Mouse (Mus musculus): Measurements from ENCODE around the gene Paqr9.

Paqr9 gene

DNA sequence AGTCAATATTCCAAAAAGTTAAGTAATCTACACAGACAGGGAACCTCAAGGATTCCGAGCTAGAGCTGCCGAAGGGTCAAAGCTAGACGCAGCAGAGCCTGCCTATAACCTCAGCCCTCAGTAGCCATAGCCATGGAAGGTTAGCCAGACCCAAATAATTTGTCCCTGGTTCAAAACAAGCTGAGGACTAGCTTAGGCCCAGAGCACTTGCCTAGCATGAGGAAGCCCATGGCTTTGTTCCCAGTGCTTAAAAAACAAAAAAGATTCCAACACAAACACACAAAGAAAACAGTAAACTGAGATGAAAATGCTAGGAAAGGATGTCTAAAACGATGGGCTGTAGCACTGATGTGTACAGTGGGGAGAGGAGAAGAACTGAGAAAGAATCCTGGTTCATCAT is 14.7 kb downstream of the Paqr9 start:
- DNase-seq (ENCODE audit: extremely low read depth, insufficient read length, low spot score) = no peak

DNA sequence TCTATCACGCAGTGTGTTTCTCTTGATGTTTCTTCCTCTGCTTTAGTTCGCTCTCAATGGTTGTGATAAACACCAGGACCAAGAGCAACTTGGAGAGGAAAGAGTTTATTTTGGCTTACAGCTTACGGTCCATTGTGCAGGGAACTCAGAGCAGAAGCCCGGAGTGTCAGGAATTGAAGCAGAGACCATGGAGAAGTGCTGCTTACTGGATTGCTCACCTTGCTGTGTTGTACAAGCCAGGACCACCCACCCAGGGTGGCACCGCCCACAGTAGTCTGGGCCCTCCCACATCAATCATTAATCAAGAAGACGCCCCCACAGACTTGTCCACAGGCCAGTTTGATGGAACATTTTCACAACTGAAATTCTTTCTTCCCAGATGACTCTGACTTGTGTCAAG is 18.0 kb downstream of the Paqr9 start:
- no peak for DNase-seq (ENCODE audit: extremely low read depth, insufficient read length, low spot score)

DNA sequence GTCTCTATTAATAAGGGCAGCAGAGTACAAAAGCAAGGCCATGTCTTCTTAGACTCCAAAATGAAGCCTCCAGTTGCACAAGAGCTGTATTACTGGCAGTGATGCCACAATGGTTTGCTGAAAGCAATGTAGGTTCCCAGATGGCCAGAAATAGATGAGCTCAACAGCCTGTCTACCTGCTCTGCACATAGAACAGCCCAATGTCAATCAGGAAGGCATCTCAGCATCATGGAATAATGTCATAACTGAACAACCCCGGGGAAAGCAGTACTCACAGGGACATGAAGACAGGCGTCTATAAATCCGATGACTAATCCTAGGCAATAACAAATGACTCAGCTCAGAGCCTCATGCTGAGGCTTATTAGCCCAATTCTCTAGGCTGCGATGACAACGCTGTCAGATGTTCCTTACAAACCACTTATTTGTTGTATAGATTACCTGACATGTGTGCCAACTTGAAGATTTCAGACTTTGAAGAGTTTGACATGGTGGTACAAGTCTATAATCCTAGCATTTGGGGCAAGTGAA is 19.0 kb downstream of the Paqr9 start:
- peak; percentile 33 for DNase-seq (ENCODE audit: extremely low read depth, insufficient read length, low spot score)

DNA sequence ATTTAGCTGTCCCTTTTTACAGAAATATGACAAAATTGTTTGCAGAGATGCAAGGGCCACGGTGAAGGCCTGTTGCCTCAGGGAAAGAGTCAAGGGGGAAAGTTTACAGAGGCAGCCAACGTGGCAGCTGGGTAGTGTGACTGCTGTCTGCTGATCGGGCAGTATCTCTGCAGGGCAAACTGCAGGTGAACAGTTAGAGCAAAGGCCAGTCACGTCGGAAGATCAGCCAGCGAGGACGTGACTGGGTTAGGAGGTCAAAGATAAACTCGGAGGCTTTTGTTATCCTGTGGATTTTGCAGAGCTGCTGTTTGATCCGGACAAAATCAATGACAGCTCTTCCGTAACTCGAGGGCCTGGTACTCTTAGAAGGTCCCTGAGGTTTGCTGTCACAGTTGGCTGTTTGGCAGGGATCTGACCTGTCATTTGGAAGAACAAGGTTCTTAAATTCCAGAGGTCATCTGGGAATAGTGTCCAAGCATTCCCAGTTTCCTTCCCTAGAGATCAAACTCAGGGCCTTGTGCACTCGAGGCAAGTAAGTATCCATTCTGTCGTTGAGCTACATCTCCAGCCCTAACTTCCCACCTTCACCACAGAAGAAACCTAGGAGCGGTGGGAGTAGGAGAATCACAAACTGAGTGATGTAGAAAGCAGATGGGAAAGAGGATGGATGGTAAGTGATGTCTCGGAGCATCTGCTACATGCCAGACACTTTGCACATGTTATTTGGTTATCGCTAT is 21.7 kb downstream of the Paqr9 start:
- no peak for DNase-seq (ENCODE audit: extremely low read depth, insufficient read length, low spot score)

DNA sequence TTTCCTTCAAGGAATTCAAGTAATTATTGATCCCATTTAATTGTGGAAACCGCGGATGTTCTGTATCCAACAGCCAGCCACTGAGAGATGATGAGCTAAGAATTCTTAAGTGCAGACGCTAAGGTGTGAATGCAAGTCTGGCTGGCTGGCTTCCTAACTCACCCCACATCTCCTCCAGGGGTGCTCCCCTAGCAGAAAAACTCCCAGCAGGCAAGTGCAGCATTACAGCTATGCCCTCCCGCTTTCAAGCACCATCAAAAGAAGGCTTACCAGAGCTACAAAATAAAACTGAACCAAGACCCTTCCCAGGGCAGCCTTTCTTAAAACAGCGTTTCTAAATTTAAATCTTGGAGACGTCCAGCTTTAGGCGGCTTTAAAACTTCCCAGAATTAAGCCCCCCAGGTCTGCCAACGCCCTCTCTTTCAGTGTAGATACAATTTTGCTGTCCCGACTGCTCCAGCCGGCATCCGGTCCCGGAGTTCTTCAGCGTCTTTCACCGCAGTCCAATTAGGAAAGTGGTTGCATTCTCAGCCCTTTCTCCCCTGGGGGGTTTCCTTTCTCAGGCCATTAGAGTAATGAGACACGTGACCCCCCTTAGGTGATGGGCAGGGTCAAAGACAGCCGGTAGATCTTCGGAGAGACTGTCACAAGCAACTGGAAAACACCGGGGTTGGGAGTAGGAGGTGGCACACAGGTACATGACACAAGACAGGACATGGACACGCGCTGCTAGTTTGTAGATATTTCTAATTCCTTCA is 22.5 kb downstream of the Paqr9 start:
- no peak for DNase-seq (ENCODE audit: extremely low read depth, insufficient read length, low spot score)

DNA sequence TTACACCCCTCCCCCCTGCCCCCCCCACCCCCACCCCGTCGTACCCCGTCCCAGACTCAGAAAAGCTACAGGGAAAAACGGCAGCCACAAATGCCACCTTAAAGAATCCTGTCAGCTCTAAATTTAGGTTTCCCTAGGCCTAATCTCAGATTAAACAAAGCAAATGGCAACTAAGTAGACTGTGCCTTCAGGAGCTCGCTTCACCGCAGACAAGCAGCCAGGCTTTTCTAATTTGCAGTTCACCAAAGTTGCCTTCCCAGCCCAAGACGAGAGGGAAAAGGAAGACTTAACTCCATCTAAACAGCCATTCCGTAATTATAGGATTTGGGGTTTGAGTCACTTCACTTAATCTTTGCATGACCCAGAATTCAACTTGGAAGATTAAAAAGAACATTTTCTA is 23.1 kb downstream of the Paqr9 start:
- no peak for DNase-seq (ENCODE audit: extremely low read depth, insufficient read length, low spot score)

DNA sequence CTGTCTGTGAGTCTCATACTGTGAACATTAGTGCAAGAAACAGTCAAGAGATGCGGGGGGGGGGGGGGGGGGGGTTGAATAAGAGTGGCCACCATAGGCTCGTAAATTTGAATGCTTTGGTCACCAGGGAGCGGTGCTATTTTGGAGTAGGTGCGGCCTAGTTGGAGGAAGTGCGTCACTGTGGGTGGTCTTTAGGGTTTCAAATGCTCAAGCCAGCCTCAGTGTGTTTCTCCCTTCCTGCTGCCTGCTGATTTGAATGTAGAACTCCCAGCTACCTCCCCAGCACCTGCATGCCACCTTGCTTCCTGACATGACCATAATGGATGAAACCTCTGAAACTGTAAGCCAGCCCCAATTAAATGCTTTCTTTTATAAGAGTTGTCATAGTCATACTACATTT is 26.6 kb downstream of the Paqr9 start:
- DNase-seq (ENCODE audit: extremely low read depth, insufficient read length, low spot score) = no peak

DNA sequence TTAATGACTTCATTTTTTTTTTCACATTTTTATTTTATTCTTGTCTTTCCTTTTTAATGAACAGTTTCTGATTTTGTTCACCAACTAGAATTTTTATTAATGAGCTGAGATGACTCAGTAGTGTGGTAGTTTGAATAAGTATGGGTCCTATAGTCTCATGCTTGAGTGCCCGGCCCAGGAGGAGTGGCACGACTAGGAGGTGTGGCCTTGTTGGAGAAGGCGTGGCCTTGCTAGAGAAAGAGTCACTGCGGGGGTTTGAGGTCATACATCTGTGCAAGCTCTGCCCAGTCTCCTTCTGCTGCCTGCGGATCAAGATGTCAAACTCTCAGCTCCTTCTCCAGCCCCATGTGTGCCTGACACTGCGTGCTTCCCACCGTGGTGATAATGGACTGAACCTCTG is 28.6 kb downstream of the Paqr9 start:
- no peak for DNase-seq (ENCODE audit: extremely low read depth, insufficient read length, low spot score)

DNA sequence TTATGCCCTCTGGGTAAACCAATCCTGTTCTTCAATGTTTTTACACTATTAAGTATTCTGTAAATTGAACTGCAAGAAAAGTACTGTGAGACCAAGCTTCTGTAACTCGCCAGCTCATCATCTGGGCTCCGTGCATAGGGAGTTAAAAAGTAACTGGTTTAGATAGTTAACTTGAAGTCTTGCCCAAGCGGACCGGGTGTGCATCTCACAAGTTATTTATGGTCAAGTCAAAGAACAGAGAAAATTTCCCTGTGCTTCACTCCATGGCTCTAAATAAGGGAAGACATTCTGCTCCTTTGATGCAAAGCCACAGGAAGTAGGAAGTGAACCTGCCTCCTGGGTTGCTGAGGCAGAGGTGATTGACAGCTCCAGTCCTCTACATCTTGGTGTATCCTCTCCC is 34.8 kb downstream of the Paqr9 start:
- DNase-seq (ENCODE audit: extremely low read depth, insufficient read length, low spot score) = no peak

DNA sequence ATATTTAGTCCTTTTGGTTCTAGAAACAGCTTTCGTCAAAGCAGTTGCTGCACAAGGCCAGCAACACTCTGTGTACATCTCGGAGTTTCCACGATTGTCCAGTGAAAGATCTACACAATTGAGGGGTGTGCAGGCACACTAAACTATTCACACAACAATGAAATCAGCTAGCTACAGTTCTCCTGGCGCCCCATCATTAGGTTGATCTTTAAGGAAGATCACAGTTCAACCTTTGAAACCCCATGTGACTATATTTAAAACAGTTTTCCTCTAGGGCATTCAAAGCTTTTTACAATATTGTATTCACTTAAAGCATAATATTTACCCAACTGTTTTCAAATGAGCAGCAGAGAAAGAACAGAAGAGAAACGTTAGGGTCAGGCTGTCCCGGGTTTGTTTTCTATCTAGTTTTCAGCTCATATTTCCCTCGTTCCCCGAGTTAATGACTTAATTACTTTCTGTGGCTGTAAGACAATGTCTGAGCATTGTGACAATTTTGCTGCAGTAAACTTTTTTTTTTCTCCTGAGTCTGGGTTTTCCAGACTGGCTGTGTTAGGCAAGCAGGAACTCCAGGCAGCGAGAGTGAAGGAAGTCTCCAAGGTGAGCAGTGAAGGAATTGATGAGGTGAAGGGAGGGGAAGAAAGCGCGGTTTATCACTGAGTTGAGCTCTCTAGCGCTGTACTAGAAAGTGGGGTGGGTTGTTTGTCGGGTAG is 38.2 kb downstream of the Paqr9 start:
- DNase-seq (ENCODE audit: extremely low read depth, insufficient read length, low spot score) = no peak

DNA sequence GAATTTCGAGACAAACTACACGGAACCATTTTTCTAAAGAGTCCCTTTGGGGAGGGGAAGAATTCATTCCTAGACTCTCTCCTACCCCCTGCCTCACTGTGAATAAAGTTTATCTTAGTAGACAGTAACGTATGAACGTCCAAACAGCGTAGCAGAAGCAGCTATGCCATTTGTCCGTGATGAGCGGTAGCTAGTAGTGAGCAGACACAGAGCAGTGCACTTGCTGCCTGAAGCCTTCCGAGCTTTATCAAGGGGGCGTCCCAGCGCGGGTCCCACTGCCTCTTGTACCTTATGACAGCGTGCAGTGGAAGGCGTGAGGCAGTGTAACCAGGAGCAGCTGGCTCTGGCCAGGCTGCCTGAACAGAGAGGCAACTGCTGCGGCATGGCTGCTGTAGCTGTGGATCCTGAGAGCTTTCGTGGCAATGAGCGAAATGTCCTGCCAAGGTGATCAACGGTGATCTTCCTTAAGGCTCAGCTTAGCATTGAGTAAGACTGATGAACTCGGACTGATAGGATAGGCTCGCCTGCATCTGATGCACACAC is 38.8 kb downstream of the Paqr9 start:
- DNase-seq (ENCODE audit: extremely low read depth, insufficient read length, low spot score) = no peak

DNA sequence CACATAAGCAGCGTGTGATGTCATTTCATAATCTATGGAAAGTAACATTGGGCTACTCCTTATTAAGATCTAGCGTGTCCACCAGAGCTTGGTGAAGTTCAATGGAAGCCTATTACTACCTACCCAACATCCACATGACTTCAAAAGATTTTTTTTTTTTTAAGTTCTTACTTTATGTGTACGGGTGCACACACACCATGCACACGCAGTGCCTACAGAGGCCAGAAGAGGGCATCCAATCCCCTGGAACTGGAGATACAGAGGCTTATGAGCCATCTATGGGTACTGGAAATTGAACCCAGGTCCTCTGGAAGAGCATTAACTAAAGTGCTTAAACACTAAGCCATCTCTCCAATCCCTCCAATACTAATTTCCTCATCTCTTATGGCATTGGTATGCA is 39.9 kb downstream of the Paqr9 start:
- no peak for DNase-seq (ENCODE audit: extremely low read depth, insufficient read length, low spot score)

DNA sequence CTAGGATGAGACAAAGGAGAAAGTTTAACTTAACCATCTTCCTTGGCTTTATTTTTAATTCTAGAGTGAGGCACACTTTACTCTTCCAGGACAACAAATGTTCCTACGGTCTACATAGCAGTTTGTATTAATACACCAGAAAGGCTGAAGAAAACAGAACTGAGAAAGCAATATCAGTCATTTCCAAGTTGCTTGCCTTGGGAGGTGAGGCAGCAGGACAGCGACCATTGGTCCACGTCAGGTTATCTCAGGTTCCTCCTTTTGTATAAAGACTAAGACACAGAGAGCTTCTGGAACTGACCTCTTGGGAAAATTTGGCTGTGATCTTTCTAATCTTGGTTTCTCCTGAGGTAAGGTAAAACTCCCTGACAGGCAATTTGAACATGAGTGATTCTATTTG is 43.4 kb downstream of the Paqr9 start:
- no peak for DNase-seq (ENCODE audit: extremely low read depth, insufficient read length, low spot score)

DNA sequence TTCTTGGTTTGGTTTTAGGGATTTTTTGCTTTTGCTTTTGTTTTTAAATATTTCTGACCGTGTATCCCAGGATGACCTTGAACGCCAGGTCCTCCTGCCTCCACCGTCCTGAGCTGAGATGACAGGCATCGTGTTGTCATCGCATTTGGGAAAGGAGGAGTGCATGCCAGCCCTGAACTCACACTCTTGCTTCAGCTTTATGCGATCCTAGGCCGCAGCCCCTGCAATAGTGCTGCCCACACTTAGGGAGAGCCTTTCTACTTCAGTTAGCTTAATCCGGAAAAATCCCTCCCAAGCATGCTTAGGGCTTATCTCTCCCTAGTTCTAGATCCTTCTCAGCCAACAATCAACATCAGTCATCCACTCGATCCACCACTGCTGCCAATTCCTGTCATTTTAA is 43.9 kb downstream of the Paqr9 start:
- no peak for DNase-seq (ENCODE audit: extremely low read depth, insufficient read length, low spot score)

DNA sequence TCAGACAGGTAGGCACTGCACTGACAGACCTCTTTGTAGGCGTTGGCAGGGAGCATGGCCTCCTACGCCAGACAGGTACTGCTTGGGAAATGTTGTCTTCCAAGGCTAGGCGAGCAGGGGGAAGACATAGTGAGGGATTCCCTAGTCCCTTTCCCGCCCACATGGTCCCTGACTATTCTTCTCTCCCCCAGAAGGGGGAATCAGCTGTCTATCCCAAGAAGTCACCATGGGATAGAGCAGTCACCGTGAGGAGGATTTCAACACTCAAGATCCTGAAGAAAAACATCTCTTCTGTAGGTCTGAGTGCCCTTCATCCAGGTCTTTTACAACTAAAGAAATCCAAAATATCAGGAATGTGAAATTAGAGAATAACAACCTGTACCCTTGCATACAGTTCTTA is 47.7 kb downstream of the Paqr9 start:
- DNase-seq (ENCODE audit: extremely low read depth, insufficient read length, low spot score) = no peak

DNA sequence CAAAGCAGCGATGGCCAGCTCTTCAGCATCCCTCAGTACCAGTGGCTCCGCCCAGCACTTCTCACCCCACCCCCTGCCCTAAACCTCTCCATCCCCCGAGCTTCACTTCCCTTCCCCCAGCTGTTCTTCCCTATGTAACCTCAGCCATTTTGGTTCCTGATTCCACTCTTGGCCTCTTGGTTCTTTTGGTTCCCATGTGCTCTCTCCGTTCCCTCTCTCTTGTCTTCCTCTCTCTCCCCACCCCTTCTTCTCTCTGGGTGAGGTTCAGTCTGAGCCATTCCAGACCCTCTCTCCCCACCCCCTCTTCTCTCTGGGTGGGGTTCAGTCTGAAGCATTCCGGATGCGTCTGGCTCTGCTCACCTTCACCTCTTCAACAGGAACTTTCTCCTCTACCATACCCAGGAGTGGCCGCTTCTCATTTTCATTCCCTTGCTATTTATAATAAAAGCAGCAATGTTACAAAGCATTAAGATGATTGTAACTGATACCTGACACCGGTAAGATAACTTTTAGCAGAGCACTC is 52.9 kb downstream of the Paqr9 start:
- DNase-seq (ENCODE audit: extremely low read depth, insufficient read length, low spot score) = no peak

DNA sequence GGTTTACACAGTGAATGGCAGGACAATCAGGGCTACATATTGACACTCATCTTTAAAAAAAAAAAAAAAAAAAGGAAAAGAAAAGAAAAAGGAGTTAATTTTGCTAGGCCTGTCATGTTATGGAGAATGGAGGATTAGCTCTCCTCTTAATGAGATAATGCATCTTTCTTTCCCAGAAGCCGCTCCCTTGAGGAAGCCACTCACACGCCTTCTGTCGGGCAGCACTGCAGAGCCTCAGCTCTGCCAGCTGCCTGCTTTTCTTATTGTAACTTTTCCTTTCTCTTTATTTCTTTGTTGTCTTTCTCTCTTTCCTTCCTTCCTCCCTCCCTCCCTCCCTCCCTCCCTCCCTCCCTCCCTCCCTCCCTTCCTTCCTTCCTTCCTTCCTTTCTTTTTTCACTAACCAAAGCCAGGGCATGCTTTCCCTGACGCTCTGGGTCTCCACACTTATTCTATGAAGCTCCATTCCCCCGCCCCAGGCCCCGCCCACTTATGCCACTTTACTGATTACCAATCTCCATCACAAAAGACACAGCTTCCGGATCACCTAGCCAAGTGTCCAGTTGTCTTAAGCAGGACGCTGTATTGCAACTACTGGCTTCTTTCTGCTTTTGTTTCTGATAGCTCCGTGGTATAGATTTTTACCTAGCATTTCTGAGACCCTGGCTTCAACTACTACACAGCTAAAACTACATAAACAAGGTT is 54.1 kb downstream of the Paqr9 start:
- DNase-seq (ENCODE audit: extremely low read depth, insufficient read length, low spot score) = no peak

DNA sequence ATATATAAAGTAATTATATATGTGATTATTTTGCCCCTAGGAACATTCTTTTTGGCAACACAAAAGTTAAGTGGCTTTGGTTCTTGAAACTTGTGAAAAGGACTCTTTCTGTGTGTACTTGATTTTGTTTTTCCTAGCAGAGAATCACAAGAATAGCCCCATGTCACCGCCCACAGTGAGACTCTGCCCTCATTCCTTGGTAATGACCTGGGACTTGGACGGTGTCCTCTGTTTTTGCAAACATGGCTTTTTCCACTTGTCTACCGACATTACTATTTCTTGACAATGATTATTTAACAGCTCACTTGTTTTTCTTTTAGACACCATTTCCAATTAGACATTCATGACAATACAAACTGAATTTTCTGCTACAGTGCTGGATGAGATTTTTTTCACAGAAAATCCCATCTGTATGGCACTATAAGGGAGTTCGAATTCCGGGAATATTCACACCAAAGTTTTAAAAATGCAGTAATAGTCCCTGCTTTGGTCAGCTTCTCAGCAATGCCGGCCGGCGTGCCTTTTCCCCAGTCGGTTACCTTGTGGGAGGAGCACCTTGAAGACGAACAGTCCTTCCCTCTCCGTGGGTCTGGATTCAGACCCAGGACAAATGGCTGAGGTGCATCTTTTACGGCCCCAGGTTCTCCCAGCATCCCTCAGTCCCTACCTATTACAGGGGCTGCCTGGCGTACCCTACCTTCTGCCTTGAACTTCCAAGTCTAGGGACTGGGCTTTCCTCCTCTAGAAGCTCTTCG is 55.6 kb downstream of the Paqr9 start:
- no peak for DNase-seq (ENCODE audit: extremely low read depth, insufficient read length, low spot score)

DNA sequence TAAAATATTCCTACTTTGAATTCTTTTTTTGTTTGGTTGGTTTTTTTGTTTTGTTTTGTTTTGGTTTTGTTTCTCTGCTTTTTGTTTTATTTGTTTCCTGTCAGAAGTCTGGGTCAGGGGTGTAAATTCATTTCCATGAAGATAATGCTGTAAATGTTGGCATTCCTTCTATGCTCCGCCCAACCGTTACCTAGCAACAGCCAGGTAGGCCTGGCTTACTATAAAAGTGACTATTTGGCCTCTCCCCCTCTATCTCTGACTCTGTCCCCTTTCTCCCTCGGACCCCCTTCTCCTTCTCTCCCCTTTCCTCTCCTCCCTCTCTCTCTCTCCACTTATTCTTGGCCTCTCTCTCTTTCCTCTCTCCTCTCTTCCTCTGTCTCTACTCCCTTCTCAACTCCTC is 56.5 kb downstream of the Paqr9 start:
- no peak for DNase-seq (ENCODE audit: extremely low read depth, insufficient read length, low spot score)

Data from 3134 (cell line).